Mouse (Mus musculus): Measurements from ENCODE around the gene Il27. TPM values are rescaled to one million over a fixed set of nuclear protein-coding genes. Genes with fewer than 3 reads are reported as not detected.

The Il27 gene
- polyA plus RNA-seq, 1 experiment from 2014 or later = not detected

GRCm38 (mm10) chr7:126598919-126599318 is 4.2 kb upstream of the Il27 start:
- no peak overlapping the region for H3K4me3 ChIP-seq
- H3K27me3 ChIP-seq = no peaks in the 10 kb centered on the region
- no peaks in the 10 kb centered on the region for H3K9me3 ChIP-seq
- H3K27ac ChIP-seq = no peak overlapping the region
- ATAC-seq (ENCODE audit: borderline replicate concordance, extremely low read depth, low FRiP score, low TSS enrichment) = no peak
- H3K9ac ChIP-seq = no peak overlapping the region
- no peaks in the 10 kb centered on the region for H3K36me3 ChIP-seq
- H3K4me1 ChIP-seq = no peaks in the 10 kb centered on the region
- no peak overlapping the region for H3K4me2 ChIP-seq
- 72% methylated on average over 6 of the region's 6 CpGs for WGBS

GRCm38 (mm10) chr7:126596414-126596813 is 1.7 kb upstream of the Il27 start:
- Histone ChIP-seq H3K27me3 (peaks cover 4% of the 10 kb centered on the region; the same call in 1 of the 2 replicates), H3K4me2 (no peak overlapping the region), H3K4me3 (no peak overlapping the region), H3K9me3 (no peaks in the 10 kb centered on the region), H3K36me3 (no peaks in the 10 kb centered on the region), H3K4me1 (no peaks in the 10 kb centered on the region), H3K9ac (no peak overlapping the region), H3K27ac (no peak overlapping the region)
- no peak for ATAC-seq (ENCODE audit: borderline replicate concordance, extremely low read depth, low FRiP score, low TSS enrichment)
- WGBS = 41% methylated on average over 6 of the region's 6 CpGs

- ATAC-seq (ENCODE audit: borderline replicate concordance, extremely low read depth, low FRiP score, low TSS enrichment) = no peak
- Histone ChIP-seq H3K27me3 (peaks cover 4% of the 10 kb centered on the region; the same call in 1 of the 2 replicates), H3K4me1 (no peaks in the 10 kb centered on the region), H3K4me3 (no peak overlapping the region), H3K4me2 (no peak overlapping the region), H3K36me3 (no peaks in the 10 kb centered on the region), H3K9ac (no peak overlapping the region), H3K9me3 (no peaks in the 10 kb centered on the region), H3K27ac (no peak overlapping the region)
- WGBS = 74% methylated on average over 5 of the region's 5 CpGs
Observed at GRCm38 (mm10) chr7:126595890-126596289, 1.1 kb upstream of the Il27 start.

- Histone ChIP-seq H3K9ac (peak overlapping the region; percentile 22; the same call in 1 of the 2 replicates), H3K27ac (no peak overlapping the region), H3K9me3 (no peaks in the 10 kb centered on the region), H3K27me3 (peaks cover 32% of the 10 kb centered on the region; the same call in 1 of the 2 replicates), H3K4me3 (no peak overlapping the region), H3K4me1 (peaks cover 16% of the 10 kb centered on the region), H3K4me2 (peak overlapping the region; percentile 36; the same call in 1 of the 2 replicates), H3K36me3 (no peaks in the 10 kb centered on the region)
- peak; percentile 21; the same call in 1 of the 2 replicates for ATAC-seq (ENCODE audit: borderline replicate concordance, extremely low read depth, low FRiP score, low TSS enrichment)
- WGBS = 7% methylated on average over 16 of the region's 16 CpGs
Observed at GRCm38 (mm10) chr7:126587779-126588178, 7.0 kb downstream of the Il27 start.

GRCm38 (mm10) chr7:126586839-126587238 is 7.9 kb downstream of the Il27 start:
- H3K9me3 ChIP-seq = no peaks in the 10 kb centered on the region
- H3K4me3 ChIP-seq = no peak overlapping the region
- H3K36me3 ChIP-seq = no peaks in the 10 kb centered on the region
- no peak overlapping the region for H3K9ac ChIP-seq
- H3K4me2 ChIP-seq = no peak overlapping the region
- peaks cover 21% of the 10 kb centered on the region for H3K4me1 ChIP-seq
- peaks cover 28% of the 10 kb centered on the region; the same call in 1 of the 2 replicates for H3K27me3 ChIP-seq
- ATAC-seq (ENCODE audit: borderline replicate concordance, extremely low read depth, low FRiP score, low TSS enrichment) = no peak
- WGBS = 39% methylated on average over 8 of the region's 8 CpGs
- H3K27ac ChIP-seq = no peak overlapping the region

GRCm38 (mm10) chr7:126585717-126586116 is 9.0 kb downstream of the Il27 start, which contains the start of gene Cln3:
Gene Cln3 (minus strand): TSS chr7:126585817.
- H3K27ac ChIP-seq = no peak within 1 kb of the TSS
- H3K36me3 ChIP-seq = no peaks in the 10 kb centered on the region
- peaks cover 28% of the 10 kb centered on the region; the same call in 1 of the 2 replicates for H3K27me3 ChIP-seq
- no peaks in the 10 kb centered on the region for H3K9me3 ChIP-seq
- H3K9ac ChIP-seq = no peak within 1 kb of the TSS
- no peak within 1 kb of the TSS for H3K4me2 ChIP-seq
- H3K4me1 ChIP-seq = peaks cover 21% of the 10 kb centered on the region
- ATAC-seq (ENCODE audit: borderline replicate concordance, extremely low read depth, low FRiP score, low TSS enrichment) = no peak
- H3K4me3 ChIP-seq = no peak within 1 kb of the TSS
- 67% methylated on average over 6 of the region's 6 CpGs for WGBS

GRCm38 (mm10) chr7:126584506-126584977 is 10.2 kb downstream of the Il27 start, which contains the start of gene Apobr:
Gene Apobr (plus strand): TSS chr7:126584942.
- no peak for ATAC-seq (ENCODE audit: borderline replicate concordance, extremely low read depth, low FRiP score, low TSS enrichment)
- no peak within 1 kb of the TSS for H3K9ac ChIP-seq
- H3K4me3 ChIP-seq = peak within 1 kb of the TSS; percentile 58
- H3K4me1 ChIP-seq = peaks cover 21% of the 10 kb centered on the region
- peaks cover 28% of the 10 kb centered on the region; the same call in 1 of the 2 replicates for H3K27me3 ChIP-seq
- no peaks in the 10 kb centered on the region for H3K9me3 ChIP-seq
- 73% methylated on average over 8 of the region's 8 CpGs for WGBS
- H3K36me3 ChIP-seq = no peaks in the 10 kb centered on the region
- H3K4me2 ChIP-seq = peak within 1 kb of the TSS; percentile 78
- H3K27ac ChIP-seq = no peak within 1 kb of the TSS

GRCm38 (mm10) chr7:126583761-126584160 is 11.0 kb downstream of the Il27 start:
- peak overlapping the region; percentile 78 for H3K4me2 ChIP-seq
- peak overlapping the region; percentile 86; the same call in 1 of the 2 replicates for H3K27ac ChIP-seq
- H3K9me3 ChIP-seq = no peaks in the 10 kb centered on the region
- WGBS = 51% methylated on average over 6 of the region's 6 CpGs
- no peaks in the 10 kb centered on the region for H3K36me3 ChIP-seq
- ATAC-seq (ENCODE audit: borderline replicate concordance, extremely low read depth, low FRiP score, low TSS enrichment) = no peak
- no peak overlapping the region for H3K9ac ChIP-seq
- H3K4me3 ChIP-seq = peak overlapping the region; percentile 58
- peaks cover 21% of the 10 kb centered on the region for H3K4me1 ChIP-seq
- H3K27me3 ChIP-seq = peaks cover 28% of the 10 kb centered on the region; the same call in 1 of the 2 replicates

GRCm38 (mm10) chr7:126583251-126583709 is 11.5 kb downstream of the Il27 start:
- H3K9me3 ChIP-seq = no peaks in the 10 kb centered on the region
- peak overlapping the region; percentile 58 for H3K9ac ChIP-seq
- ATAC-seq (ENCODE audit: borderline replicate concordance, extremely low read depth, low FRiP score, low TSS enrichment) = peak; percentile 72
- peak overlapping the region; percentile 78 for H3K4me2 ChIP-seq
- H3K36me3 ChIP-seq = no peaks in the 10 kb centered on the region
- H3K4me1 ChIP-seq = peaks cover 21% of the 10 kb centered on the region
- peaks cover 28% of the 10 kb centered on the region; the same call in 1 of the 2 replicates for H3K27me3 ChIP-seq
- under 1% methylated on average over 22 of the region's 22 CpGs for WGBS
- H3K27ac ChIP-seq = peak overlapping the region; percentile 86
- peak overlapping the region; percentile 58 for H3K4me3 ChIP-seq

GRCm38 (mm10) chr7:126582759-126583158 is 12.0 kb downstream of the Il27 start:
- peak overlapping the region; percentile 86 for H3K27ac ChIP-seq
- H3K9me3 ChIP-seq = no peaks in the 10 kb centered on the region
- peak overlapping the region; percentile 58 for H3K9ac ChIP-seq
- WGBS = 1% methylated on average over 20 of the region's 20 CpGs
- peaks cover 27% of the 10 kb centered on the region; the same call in 1 of the 2 replicates for H3K27me3 ChIP-seq
- peak; percentile 37 for ATAC-seq (ENCODE audit: borderline replicate concordance, extremely low read depth, low FRiP score, low TSS enrichment)
- H3K4me3 ChIP-seq = peak overlapping the region; percentile 58
- no peaks in the 10 kb centered on the region for H3K36me3 ChIP-seq
- peaks cover 18% of the 10 kb centered on the region for H3K4me1 ChIP-seq
- H3K4me2 ChIP-seq = peak overlapping the region; percentile 78

- Histone ChIP-seq H3K4me1 (peaks cover 12% of the 10 kb centered on the region; the same call in 1 of the 2 replicates), H3K9ac (no peak overlapping the region), H3K27me3 (peaks cover 16% of the 10 kb centered on the region; the same call in 1 of the 2 replicates), H3K9me3 (no peaks in the 10 kb centered on the region), H3K4me3 (no peak overlapping the region), H3K4me2 (no peak overlapping the region), H3K27ac (no peak overlapping the region), H3K36me3 (no peaks in the 10 kb centered on the region)
- ATAC-seq (ENCODE audit: borderline replicate concordance, extremely low read depth, low FRiP score, low TSS enrichment) = no peak
- 78% methylated on average over 6 of the region's 6 CpGs for WGBS
Observed at GRCm38 (mm10) chr7:126581661-126582060, 13.1 kb downstream of the Il27 start.

GRCm38 (mm10) chr7:126579172-126579571 is 15.6 kb downstream of the Il27 start:
- Histone ChIP-seq H3K27me3 (no peaks in the 10 kb centered on the region), H3K4me2 (no peak overlapping the region), H3K9ac (no peak overlapping the region), H3K27ac (no peak overlapping the region), H3K36me3 (peaks cover 6% of the 10 kb centered on the region; the same call in 1 of the 2 replicates), H3K4me3 (no peak overlapping the region), H3K9me3 (no peaks in the 10 kb centered on the region), H3K4me1 (peaks cover 10% of the 10 kb centered on the region; the same call in 1 of the 2 replicates)
- no peak for ATAC-seq (ENCODE audit: borderline replicate concordance, extremely low read depth, low FRiP score, low TSS enrichment)
- 32% methylated on average over 8 of the region's 8 CpGs for WGBS

Data from lung, embryonic 15.5 days (tissue).